Mouse (Mus musculus) hindbrain, embryonic 14.5 days (tissue): ENCODE results near the gene Tle4. TPM values are rescaled to one million over a fixed set of nuclear protein-coding genes. Genes with fewer than 3 reads are reported as not detected.
A peak's percentile ranks its signal among the peaks of the same experiment; 100 is the strongest.

Source experiments
- ATAC-seq: fragments of 200-750 bp; cut with Nextera tagmentation; 2 replicates; pipeline ENCODE4 v1.8.0; 2017; ENCODE audit warnings: moderate number of reproducible peaks, mild to moderate bottlenecking, moderate TSS enrichment, moderate library complexity; ENCODE audit not compliant: low FRiP score
- DNase-seq: peaks from one replicate; pipeline ENCODE4 v3.0.0-alpha.2; 2015; ENCODE audit warnings: low spot score
- H3K27ac ChIP-seq: fragments of 300-500 bp; sonication (generic); 2 replicates; pipeline ENCODE4 v1.5.1; 2014; ENCODE audit warnings: mild to moderate bottlenecking, moderate library complexity
- H3K27me3 ChIP-seq: fragments of 300-500 bp; sonication (generic); 2 replicates; pipeline ENCODE4 v1.6.1; 2014; ENCODE audit warnings: mild to moderate bottlenecking, low read length, mixed read lengths; ENCODE audit not compliant: control insufficient read depth, insufficient read depth
- H3K36me3 ChIP-seq: fragments of 300-500 bp; sonication (generic); replicated peaks from 2 replicates; pipeline ENCODE4 v1.6.1; 2014; ENCODE audit not compliant: control insufficient read depth, insufficient read depth
- H3K4me1 ChIP-seq: fragments of 300-500 bp; sonication (generic); replicated peaks from 2 replicates; pipeline ENCODE4 v1.6.1; 2014; ENCODE audit warnings: antibody characterized with exemption, low read length, mixed read lengths; ENCODE audit not compliant: control insufficient read depth, insufficient read depth
- H3K4me2 ChIP-seq: fragments of 300-500 bp; sonication (generic); replicated peaks from 2 replicates; pipeline ENCODE4 v1.6.1; 2014; ENCODE audit warnings: mild to moderate bottlenecking, moderate library complexity
- H3K4me3 ChIP-seq: fragments of 300-500 bp; sonication (generic); replicated peaks from 2 replicates; pipeline ENCODE4 v1.5.1; 2014; ENCODE audit warnings: mild to moderate bottlenecking, low read length
- H3K9ac ChIP-seq: fragments of 300-500 bp; sonication (generic); 2 replicates; pipeline ENCODE4 v1.6.1; 2014
- H3K9me3 ChIP-seq: fragments of 300-500 bp; sonication (generic); 2 replicates; pipeline ENCODE4 v1.6.1; 2016; ENCODE audit warnings: low read length; ENCODE audit not compliant: control insufficient read depth
- WGBS: fragments of 180-500 bp; shearing (Covaris S2); extraction: QIAGEN DNeasy Blood & Tissue Kit; methylation state at CpG from one replicate; pipeline ENCODE4 v1.1.7; 2014; 5-methylcytosine and 5-hydroxymethylcytosine counted together
- polyA plus RNA-seq: library from polyadenylated mRNA; unstranded; fragments of >200 nt; fragmentation: Nextera tagmentation; extraction: Ambion mirVana; gene quantifications from 2 replicates; pipeline ENCODE4 v1.2.1, GENCODE M21; 2014

Gene Tle4
- polyA plus RNA-seq, 1 experiment from 2014 or later, result 26.8 TPM

GRCm38 (mm10) chr19:14416845-14417244 lies 181.0 kb downstream of the Tle4 start:
- Histone ChIP-seq H3K36me3 (no peaks in the 10 kb centered on the region), H3K4me2 (no peak overlapping the region), H3K27ac (no peak overlapping the region), H3K9ac (no peak overlapping the region), H3K27me3 (no peaks in the 10 kb centered on the region), H3K4me1 (0 out of 2 replicates have a peak, but pooled peaks cover 11% of the 10 kb centered on the region), H3K4me3 (no peak overlapping the region), H3K9me3 (no peaks in the 10 kb centered on the region)
- WGBS, result 39% methylated on average over 5 of the region's 5 CpGs
- ATAC-seq (peak; percentile 73; the same call in 1 of the 2 replicates), DNase-seq (no peak)

DNA sequence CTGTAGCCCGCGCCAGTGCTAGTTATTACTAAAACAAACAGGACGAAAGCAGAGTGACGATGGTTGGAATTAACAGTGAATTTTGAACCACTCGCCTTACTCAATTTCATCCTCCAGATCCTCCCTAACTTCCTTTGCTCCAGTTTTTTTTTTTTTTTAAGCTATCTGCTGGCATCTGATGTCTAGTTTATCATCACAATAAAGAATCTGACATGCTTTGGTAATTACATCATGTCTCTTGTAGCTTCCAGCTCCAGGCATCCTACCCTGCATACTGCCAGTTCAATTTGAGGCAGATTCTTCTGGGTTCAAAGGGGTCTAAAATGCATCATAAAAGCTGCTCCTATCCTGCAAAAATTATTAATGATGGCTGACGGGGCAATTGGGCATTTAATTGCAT lies 181.9 kb downstream of the Tle4 start:
- DNase-seq, result no peak
- 0 out of 2 replicates have a peak, but pooled peaks cover 11% of the 10 kb centered on the region for H3K4me1 ChIP-seq
- WGBS, result 63% methylated on average over 6 of the region's 6 CpGs
- H3K9ac ChIP-seq, result no peak overlapping the region
- H3K36me3 ChIP-seq, result no peaks in the 10 kb centered on the region
- no peaks in the 10 kb centered on the region for H3K27me3 ChIP-seq
- no peak overlapping the region for H3K4me3 ChIP-seq
- no peak for ATAC-seq
- no peak overlapping the region for H3K4me2 ChIP-seq
- no peak overlapping the region for H3K27ac ChIP-seq
- no peaks in the 10 kb centered on the region for H3K9me3 ChIP-seq

- H3K4me2 ChIP-seq, result no peak overlapping the region
- ATAC-seq (no peak), DNase-seq (no peak)
- 17% methylated on average over 4 of the region's 4 CpGs for WGBS
- H3K4me3 ChIP-seq, result no peak overlapping the region
- H3K9me3 ChIP-seq, result no peaks in the 10 kb centered on the region
- H3K9ac ChIP-seq, result no peak overlapping the region
- 0 out of 2 replicates have a peak, but pooled peaks cover 11% of the 10 kb centered on the region for H3K4me1 ChIP-seq
- H3K36me3 ChIP-seq, result no peaks in the 10 kb centered on the region
- H3K27me3 ChIP-seq, result no peaks in the 10 kb centered on the region
- H3K27ac ChIP-seq, result no peak overlapping the region
These were observed 182.9 kb downstream of the Tle4 start for GRCm38 (mm10) chr19:14414957-14415356.

GRCm38 (mm10) chr19:14406603-14407002 lies 191.2 kb downstream of the Tle4 start:
- H3K27ac ChIP-seq, result no peak overlapping the region
- H3K4me2 ChIP-seq, result no peak overlapping the region
- no peaks in the 10 kb centered on the region for H3K27me3 ChIP-seq
- H3K9me3 ChIP-seq, result no peaks in the 10 kb centered on the region
- DNase-seq (no peak), ATAC-seq (no peak)
- WGBS, result 86% methylated on average over 10 of the region's 10 CpGs
- H3K9ac ChIP-seq, result no peak overlapping the region
- no peak overlapping the region for H3K4me3 ChIP-seq
- H3K36me3 ChIP-seq, result no peaks in the 10 kb centered on the region
- no peaks in the 10 kb centered on the region for H3K4me1 ChIP-seq
